Mouse (Mus musculus) kidney, embryonic 15.5 days (tissue): ENCODE measurements around the gene Dusp2. TPM values are rescaled to one million over a fixed set of nuclear protein-coding genes. Genes with fewer than 3 reads are reported as not detected.
A peak's percentile ranks its signal among the peaks of the same experiment; 100 is the strongest.
"Not testable (repeated sequence)": the region's sequence is repeated elsewhere in the genome, so short reads cannot be mapped to it uniquely, and the experiment has no call there.

Experiments used
- ATAC-seq: fragments of 200-750 bp; cut with Nextera tagmentation; replicated peaks from 2 replicates; pipeline ENCODE4 v1.8.0; 2017; ENCODE audit warnings: moderate TSS enrichment; ENCODE audit not compliant: low FRiP score
- H3K27ac ChIP-seq: fragments of 300-500 bp; sonication (generic); 2 replicates; pipeline ENCODE4 v1.5.1; 2015; ENCODE audit warnings: mild to moderate bottlenecking, inconsistent platforms
- H3K27me3 ChIP-seq: fragments of 300-500 bp; sonication (generic); 2 replicates; pipeline ENCODE4 v1.6.1; 2015; ENCODE audit warnings: inconsistent platforms
- H3K36me3 ChIP-seq: fragments of 300-500 bp; sonication (generic); 2 replicates; pipeline ENCODE4 v1.6.1; 2015; ENCODE audit warnings: inconsistent platforms
- H3K4me1 ChIP-seq: fragments of 300-500 bp; sonication (generic); 2 replicates; pipeline ENCODE4 v1.6.1; 2015; ENCODE audit warnings: inconsistent platforms
- H3K4me2 ChIP-seq: fragments of 300-500 bp; sonication (generic); 2 replicates; pipeline ENCODE4 v1.6.1; 2015; ENCODE audit warnings: moderate library complexity, mild to moderate bottlenecking, inconsistent platforms
- H3K4me3 ChIP-seq: fragments of 300-500 bp; sonication (generic); replicated peaks from 2 replicates; pipeline ENCODE4 v1.5.1; 2015; ENCODE audit warnings: mild to moderate bottlenecking, inconsistent platforms
- H3K9ac ChIP-seq: fragments of 300-500 bp; sonication (generic); 2 replicates; pipeline ENCODE4 v1.6.1; 2015; ENCODE audit warnings: mild to moderate bottlenecking, inconsistent platforms
- H3K9me3 ChIP-seq: fragments of 300-500 bp; sonication (generic); replicated peaks from 2 replicates; pipeline ENCODE4 v1.6.1; 2016; ENCODE audit warnings: inconsistent platforms
- WGBS: fragments of 180-500 bp; shearing (Covaris S2); methylation state at CpG from one replicate; pipeline ENCODE4 v1.1.7; 2015; ENCODE audit warnings: mixed read lengths; 5-methylcytosine and 5-hydroxymethylcytosine counted together
- polyA plus RNA-seq: library from polyadenylated mRNA; unstranded; fragments of >200 nt; fragmentation: Nextera tagmentation; extraction: Ambion mirVana; gene quantifications from 2 replicates; pipeline ENCODE4 v1.2.1, GENCODE M21; 2015

Gene Dusp2
- polyA plus RNA-seq = 8.8 and 9.0 TPM in 2 replicates

GRCm38 (mm10) chr2:127335767-127336496, at the start of gene Dusp2:
Gene Dusp2 (plus strand): TSS chr2:127336159.
- WGBS = under 1% methylated on average over 75 of the region's 76 CpGs
- peak; percentile 91 for ATAC-seq
- Histone ChIP-seq H3K4me3 (peak within 1 kb of the TSS; percentile 60), H3K27me3 (peaks cover 11% of the 10 kb centered on the region), H3K36me3 (no peaks in the 10 kb centered on the region), H3K9me3 (no peaks in the 10 kb centered on the region), H3K4me1 (peaks cover 47% of the 10 kb centered on the region), H3K4me2 (peak within 1 kb of the TSS; percentile 86), H3K9ac (peak within 1 kb of the TSS; percentile 52), H3K27ac (peak within 1 kb of the TSS; percentile 84)

GRCm38 (mm10) chr2:127292250-127292649, 43.7 kb upstream of the Dusp2 start:
- Histone ChIP-seq H3K4me1 (0 out of 2 replicates have a peak, but pooled peaks cover 2% of the 10 kb centered on the region), H3K4me2 (no peak overlapping the region), H3K9me3 (no peaks in the 10 kb centered on the region), H3K4me3 (no peak overlapping the region), H3K27me3 (no peaks in the 10 kb centered on the region), H3K27ac (peak overlapping the region; percentile 72), H3K36me3 (peaks cover 78% of the 10 kb centered on the region), H3K9ac (no peak overlapping the region)
- WGBS = 46% methylated on average over 4 of the region's 4 CpGs
- peak; percentile 76 for ATAC-seq

GRCm38 (mm10) chr2:127297001-127297805, 38.8 kb upstream of the Dusp2 start:
- no peak overlapping the region for H3K4me2 ChIP-seq
- H3K4me3 ChIP-seq = no peak overlapping the region
- WGBS = 86% methylated on average over 7 of the region's 7 CpGs
- H3K27ac ChIP-seq = no peak overlapping the region
- no peaks in the 10 kb centered on the region for H3K27me3 ChIP-seq
- no peaks in the 10 kb centered on the region for H3K4me1 ChIP-seq
- H3K9ac ChIP-seq = no peak overlapping the region
- peaks cover 89% of the 10 kb centered on the region for H3K36me3 ChIP-seq
- no peak for ATAC-seq
- H3K9me3 ChIP-seq = no peaks in the 10 kb centered on the region

DNA sequence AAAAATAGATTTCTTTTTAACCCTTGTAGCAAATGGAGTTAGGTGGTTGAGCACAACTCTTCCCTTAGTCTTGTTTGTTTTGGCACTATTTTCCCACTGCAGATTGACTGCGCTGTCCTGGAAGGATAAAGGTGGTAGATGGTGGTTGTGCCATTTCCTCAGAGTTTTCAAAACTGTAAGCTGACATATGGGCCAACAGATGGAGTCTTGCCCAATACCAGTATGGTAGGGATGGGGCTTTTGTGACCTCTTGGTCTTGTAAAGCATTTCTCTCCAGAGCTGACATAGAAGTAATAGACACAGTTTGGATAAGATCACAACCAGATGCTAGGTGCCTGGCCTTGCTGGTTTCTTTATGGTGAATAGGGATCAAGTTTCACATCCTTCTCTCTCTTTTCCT, 37.9 kb upstream of the Dusp2 start:
- no peak for ATAC-seq
- Histone ChIP-seq H3K27me3 (no peaks in the 10 kb centered on the region), H3K9ac (no peak overlapping the region), H3K9me3 (no peaks in the 10 kb centered on the region), H3K27ac (no peak overlapping the region), H3K4me2 (no peak overlapping the region), H3K36me3 (peaks cover 83% of the 10 kb centered on the region), H3K4me1 (no peaks in the 10 kb centered on the region), H3K4me3 (no peak overlapping the region)
- WGBS = 97% methylated on average over 1 of the region's 1 CpGs

DNA sequence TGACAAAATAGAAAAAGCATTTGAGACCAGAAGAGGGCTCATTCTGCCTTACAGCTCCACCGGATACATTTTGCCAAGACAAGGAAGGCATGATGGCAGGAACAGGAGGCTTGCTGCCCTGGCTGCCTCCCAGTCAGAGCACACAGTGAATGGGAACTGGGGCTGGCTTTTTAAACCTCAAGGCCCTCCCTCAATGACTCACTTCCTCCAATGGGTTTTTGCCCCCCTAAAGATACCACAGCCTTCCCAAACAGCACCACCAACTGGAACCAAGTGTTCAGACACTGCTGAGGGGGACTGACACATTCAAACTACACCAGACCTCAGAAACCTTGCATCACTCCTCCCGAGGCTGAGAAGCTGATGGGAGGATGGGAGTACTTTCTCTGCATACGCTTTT, 35.3 kb upstream of the Dusp2 start:
- no peak for ATAC-seq
- Histone ChIP-seq H3K36me3 (peaks cover 58% of the 10 kb centered on the region), H3K9ac (no peak overlapping the region), H3K27me3 (no peaks in the 10 kb centered on the region), H3K4me1 (no peaks in the 10 kb centered on the region), H3K27ac (no peak overlapping the region), H3K4me2 (no peak overlapping the region), H3K9me3 (no peaks in the 10 kb centered on the region), H3K4me3 (no peak overlapping the region)
- WGBS = 76% methylated on average over 3 of the region's 3 CpGs

DNA sequence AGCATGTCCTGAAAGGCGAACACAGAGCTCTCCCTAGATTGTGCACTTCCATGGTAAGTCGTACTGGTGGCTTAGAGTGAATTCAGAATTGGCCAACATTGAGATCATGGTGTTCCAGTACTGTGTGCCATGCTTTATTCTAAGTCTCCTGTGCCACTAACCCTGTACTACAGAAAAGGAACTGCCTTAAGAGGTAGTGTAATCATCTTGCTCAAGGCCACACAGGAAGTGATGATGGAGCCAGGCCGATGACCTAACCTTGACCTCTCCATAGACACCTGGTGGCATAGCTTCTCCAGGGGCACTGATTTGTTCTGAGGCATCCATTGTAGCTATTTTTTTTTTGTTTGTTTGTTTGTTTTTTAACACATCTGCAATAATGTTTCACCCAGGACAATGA, 34.1 kb upstream of the Dusp2 start:
- no peak for ATAC-seq
- H3K9me3 ChIP-seq = no peaks in the 10 kb centered on the region
- no peaks in the 10 kb centered on the region for H3K27me3 ChIP-seq
- H3K36me3 ChIP-seq = peaks cover 46% of the 10 kb centered on the region
- WGBS = 93% methylated on average over 3 of the region's 3 CpGs
- H3K4me1 ChIP-seq = no peaks in the 10 kb centered on the region
- no peak overlapping the region for H3K4me3 ChIP-seq
- H3K9ac ChIP-seq = no peak overlapping the region
- no peak overlapping the region for H3K4me2 ChIP-seq
- no peak overlapping the region for H3K27ac ChIP-seq

DNA sequence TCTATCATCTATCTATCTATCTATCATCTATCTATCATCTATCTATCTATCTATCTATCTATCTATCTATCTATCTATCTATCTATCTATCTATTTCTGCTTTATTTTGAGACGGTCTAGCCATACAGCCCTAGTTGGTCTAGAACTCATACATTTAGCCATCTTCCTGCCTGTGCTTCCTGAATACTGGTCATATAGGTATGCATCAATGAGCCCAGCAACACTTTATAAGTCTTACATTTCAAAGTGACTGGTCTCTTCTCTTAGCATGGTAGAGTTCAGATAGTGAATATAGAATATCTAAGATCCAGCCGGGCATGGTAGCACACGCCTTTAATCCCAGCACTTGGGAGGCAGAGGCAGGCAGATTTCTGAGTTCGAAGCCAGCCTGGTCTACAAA, 31.8 kb upstream of the Dusp2 start:
- 88% methylated on average over 4 of the region's 4 CpGs for WGBS
- H3K27ac ChIP-seq, H3K9me3 ChIP-seq, ATAC-seq, H3K4me1 ChIP-seq, H3K9ac ChIP-seq, H3K27me3 ChIP-seq, H3K4me3 ChIP-seq, H3K4me2 ChIP-seq: not testable (repeated sequence)
- peaks cover 23% of the 10 kb centered on the region for H3K36me3 ChIP-seq

- Histone ChIP-seq H3K36me3 (peaks cover 18% of the 10 kb centered on the region), H3K9me3 (no peaks in the 10 kb centered on the region), H3K4me2 (no peak overlapping the region), H3K27ac (no peak overlapping the region), H3K9ac (no peak overlapping the region), H3K4me3 (no peak overlapping the region), H3K4me1 (no peaks in the 10 kb centered on the region), H3K27me3 (no peaks in the 10 kb centered on the region)
- no peak for ATAC-seq
- WGBS = 84% methylated on average over 3 of the region's 3 CpGs
Measured at GRCm38 (mm10) chr2:127304609-127305210, 31.2 kb upstream of the Dusp2 start.

- ATAC-seq = no peak
- Histone ChIP-seq H3K9ac (no peak overlapping the region), H3K4me1 (no peaks in the 10 kb centered on the region), H3K4me2 (no peak overlapping the region), H3K36me3 (0 out of 2 replicates have a peak, but pooled peaks cover 5% of the 10 kb centered on the region), H3K27ac (no peak overlapping the region), H3K4me3 (no peak overlapping the region), H3K27me3 (no peaks in the 10 kb centered on the region), H3K9me3 (no peaks in the 10 kb centered on the region)
Measured at GRCm38 (mm10) chr2:127306123-127306522, 29.8 kb upstream of the Dusp2 start.

DNA sequence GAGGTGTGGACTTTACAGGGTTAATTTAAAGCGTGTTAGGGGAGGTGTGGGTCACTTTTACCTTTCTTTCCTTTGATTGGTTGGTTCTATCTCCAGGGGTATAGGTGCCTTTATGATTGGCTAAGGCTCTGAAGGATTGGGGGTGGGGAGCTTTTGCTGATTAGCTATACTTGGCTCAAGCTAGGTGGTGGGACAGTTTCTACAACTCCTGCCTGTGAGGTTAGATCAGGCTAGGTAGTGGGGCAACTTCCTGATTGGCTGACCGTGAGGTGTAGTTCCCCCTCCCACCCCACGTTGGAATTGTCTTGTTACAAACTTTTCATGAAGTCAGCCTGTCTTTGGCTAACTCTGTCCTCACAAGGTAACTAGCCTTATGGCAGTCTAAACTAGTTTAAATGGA, 28.8 kb upstream of the Dusp2 start:
- no peak overlapping the region for H3K27ac ChIP-seq
- H3K36me3 ChIP-seq = no peaks in the 10 kb centered on the region
- H3K4me2 ChIP-seq = no peak overlapping the region
- H3K4me3 ChIP-seq = no peak overlapping the region
- no peaks in the 10 kb centered on the region for H3K27me3 ChIP-seq
- H3K4me1 ChIP-seq = no peaks in the 10 kb centered on the region
- WGBS = 46% methylated on average over 3 of the region's 3 CpGs
- H3K9ac ChIP-seq = no peak overlapping the region
- no peak for ATAC-seq
- peaks cover 4% of the 10 kb centered on the region; the same call in 1 of the 2 replicates for H3K9me3 ChIP-seq

DNA sequence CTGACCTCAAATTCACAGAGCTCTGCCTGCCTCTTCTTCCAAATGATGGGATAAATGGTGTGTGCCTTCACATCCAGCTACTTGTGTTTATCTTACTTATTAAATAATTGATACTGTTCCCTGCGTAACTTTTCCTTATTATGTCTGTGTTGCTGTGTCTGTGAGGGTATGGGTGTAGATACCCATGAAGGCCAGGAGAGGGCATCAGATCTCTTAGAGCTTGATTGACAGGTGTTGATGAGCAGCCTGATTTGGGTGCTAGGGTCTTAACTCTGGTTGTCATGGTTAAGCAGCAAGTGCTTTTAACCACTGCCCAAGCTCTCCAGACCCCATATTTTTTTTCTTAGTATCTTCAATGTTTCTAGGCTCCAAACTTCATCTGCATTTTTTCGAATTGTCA, 27.3 kb upstream of the Dusp2 start:
- ATAC-seq = no peak
- Histone ChIP-seq H3K4me1 (no peaks in the 10 kb centered on the region), H3K27ac (no peak overlapping the region), H3K9me3 (peaks cover 4% of the 10 kb centered on the region; the same call in 1 of the 2 replicates), H3K9ac (no peak overlapping the region), H3K36me3 (no peaks in the 10 kb centered on the region), H3K27me3 (no peaks in the 10 kb centered on the region), H3K4me2 (no peak overlapping the region), H3K4me3 (no peak overlapping the region)
- WGBS = 93% methylated on average over 2 of the region's 2 CpGs

DNA sequence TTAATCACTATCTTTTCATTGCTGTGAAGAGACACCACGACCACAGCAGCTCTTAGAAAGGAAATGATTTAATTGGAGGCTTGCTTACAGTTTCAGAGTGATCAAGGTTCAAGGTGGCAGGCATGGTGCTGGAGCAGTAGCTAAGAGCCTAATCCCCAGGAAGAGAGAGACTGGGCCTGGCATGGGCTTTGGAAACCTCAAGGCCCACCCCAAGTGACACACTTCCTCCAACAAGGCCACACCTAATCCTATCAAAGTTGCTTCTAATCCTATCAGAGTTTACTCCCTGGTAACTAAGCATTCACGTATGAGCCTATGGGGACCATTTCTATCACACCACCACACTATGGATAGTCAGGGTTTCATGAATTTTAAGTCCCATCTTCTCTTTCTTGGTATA, 25.7 kb upstream of the Dusp2 start:
- peaks cover 4% of the 10 kb centered on the region; the same call in 1 of the 2 replicates for H3K9me3 ChIP-seq
- no peaks in the 10 kb centered on the region for H3K27me3 ChIP-seq
- H3K36me3 ChIP-seq = no peaks in the 10 kb centered on the region
- H3K27ac ChIP-seq = no peak overlapping the region
- no peak overlapping the region for H3K4me3 ChIP-seq
- no peak overlapping the region for H3K4me2 ChIP-seq
- H3K4me1 ChIP-seq = peaks cover 4% of the 10 kb centered on the region; the same call in 1 of the 2 replicates
- no peak for ATAC-seq
- no peak overlapping the region for H3K9ac ChIP-seq
- WGBS = 40% methylated on average over 2 of the region's 2 CpGs
